Mouse (Mus musculus) limb, embryonic 11.5 days (tissue): ENCODE measurements around the gene Polr3c. TPM values are rescaled to one million over a fixed set of nuclear protein-coding genes. Genes with fewer than 3 reads are reported as not detected.
"Not testable (repeated sequence)": the region's sequence is repeated elsewhere in the genome, so short reads cannot be mapped to it uniquely, and the experiment has no call there.

Experiments used
- ATAC-seq: fragments of 200-750 bp; cut with Nextera tagmentation; 2 replicates; pipeline ENCODE4 v1.8.0; 2017; ENCODE audit warnings: low read depth; ENCODE audit not compliant: insufficient number of reproducible peaks, low FRiP score, low TSS enrichment
- DNase-seq: peaks from one replicate; pipeline ENCODE4 v3.0.0-alpha.2; 2015; ENCODE audit warnings: low spot score
- H3K27ac ChIP-seq: fragments of 300-500 bp; sonication (generic); replicated peaks from 2 replicates; pipeline ENCODE4 v1.5.1; 2014; ENCODE audit warnings: low read depth, mild to moderate bottlenecking, low read length
- H3K27me3 ChIP-seq: fragments of 300-500 bp; sonication (generic); 2 replicates; pipeline ENCODE4 v1.6.1; 2014; ENCODE audit warnings: mild to moderate bottlenecking, low read length, mixed read lengths; ENCODE audit not compliant: control insufficient read depth, insufficient read depth
- H3K36me3 ChIP-seq: fragments of 300-500 bp; sonication (generic); 2 replicates; pipeline ENCODE4 v1.6.1; 2014; ENCODE audit warnings: mild to moderate bottlenecking, low read length, moderate library complexity, mixed read lengths; ENCODE audit not compliant: control insufficient read depth, insufficient read depth
- H3K4me1 ChIP-seq: fragments of 300-500 bp; sonication (generic); 2 replicates; pipeline ENCODE4 v1.6.1; 2014; ENCODE audit warnings: low read length, mixed read lengths; ENCODE audit not compliant: control insufficient read depth, insufficient read depth
- H3K4me2 ChIP-seq: fragments of 300-500 bp; sonication (generic); 2 replicates; pipeline ENCODE4 v1.6.1; 2014; ENCODE audit warnings: low read depth, mild to moderate bottlenecking, moderate library complexity; ENCODE audit not compliant: severe bottlenecking
- H3K4me3 ChIP-seq: fragments of 300-500 bp; sonication (generic); 2 replicates; pipeline ENCODE4 v1.5.1; 2014; ENCODE audit warnings: low read depth, low read length
- H3K9ac ChIP-seq: fragments of 300-500 bp; sonication (generic); 2 replicates; pipeline ENCODE4 v1.6.1; 2014; ENCODE audit warnings: mild to moderate bottlenecking, low read length
- H3K9me3 ChIP-seq: fragments of 300-500 bp; sonication (generic); 2 replicates; pipeline ENCODE4 v1.6.1; 2016; ENCODE audit warnings: low read length; ENCODE audit not compliant: control insufficient read depth
- WGBS: fragments of 180-500 bp; shearing (Covaris S2); extraction: QIAGEN DNeasy Blood & Tissue Kit; methylation state at CpG from one replicate; pipeline ENCODE4 v1.1.7; 2014; 5-methylcytosine and 5-hydroxymethylcytosine counted together
- polyA plus RNA-seq: library from polyadenylated mRNA; unstranded; fragments of >200 nt; fragmentation: Nextera tagmentation; extraction: Ambion mirVana; gene quantifications from 2 replicates; pipeline ENCODE4 v1.2.1, GENCODE M21; 2014

Gene Polr3c
- polyA plus RNA-seq, 1 experiment from 2014 or later, result 38.1 TPM

DNA sequence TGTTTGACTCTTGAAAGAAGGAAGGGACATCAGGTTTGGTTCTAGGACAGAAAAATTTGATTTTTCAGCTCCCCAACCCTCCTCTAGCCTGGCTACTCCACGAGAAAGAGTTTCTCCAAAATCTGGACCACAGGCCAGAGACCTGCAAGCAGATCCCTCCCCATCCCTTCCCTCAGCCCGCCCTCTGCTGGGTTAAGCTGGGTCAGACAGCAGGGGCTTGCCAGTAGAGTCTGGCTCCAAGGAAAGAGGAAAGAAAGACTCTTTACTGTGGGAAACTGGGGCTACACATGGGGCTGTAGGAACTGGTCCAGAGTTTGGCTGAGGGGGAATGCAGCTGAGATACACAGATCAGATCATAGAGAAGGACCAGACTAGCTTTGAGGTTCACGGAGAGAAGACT, 34.9 kb downstream of the Polr3c start:
- no peak overlapping the region for H3K27ac ChIP-seq
- no peak for ATAC-seq

GRCm38 (mm10) chr3:96690298-96690697, 37.1 kb downstream of the Polr3c start:
- Histone ChIP-seq H3K9me3 (no peaks in the 10 kb centered on the region), H3K36me3 (no peaks in the 10 kb centered on the region), H3K27me3 (peaks cover 4% of the 10 kb centered on the region), H3K4me3 (no peak overlapping the region), H3K27ac (no peak overlapping the region), H3K4me2 (no peak overlapping the region), H3K9ac (no peak overlapping the region), H3K4me1 (0 out of 2 replicates have a peak, but pooled peaks cover 2% of the 10 kb centered on the region)
- no peak for ATAC-seq
- 47% methylated on average over 3 of the region's 3 CpGs for WGBS
- no peak for DNase-seq

More for the DNA sequence above, 34.9 kb downstream of the Polr3c start:
- no peak overlapping the region for H3K4me2 ChIP-seq
- H3K4me1 ChIP-seq, result 0 out of 2 replicates have a peak, but pooled peaks cover 5% of the 10 kb centered on the region
- H3K27me3 ChIP-seq, result no peaks in the 10 kb centered on the region
- H3K36me3 ChIP-seq, result no peaks in the 10 kb centered on the region
- H3K9ac ChIP-seq, result no peak overlapping the region
- 14% methylated on average over 3 of the region's 3 CpGs for WGBS
- DNase-seq, result peak; percentile 66
- H3K9me3 ChIP-seq, result no peaks in the 10 kb centered on the region
- H3K4me3 ChIP-seq, result no peak overlapping the region

DNA sequence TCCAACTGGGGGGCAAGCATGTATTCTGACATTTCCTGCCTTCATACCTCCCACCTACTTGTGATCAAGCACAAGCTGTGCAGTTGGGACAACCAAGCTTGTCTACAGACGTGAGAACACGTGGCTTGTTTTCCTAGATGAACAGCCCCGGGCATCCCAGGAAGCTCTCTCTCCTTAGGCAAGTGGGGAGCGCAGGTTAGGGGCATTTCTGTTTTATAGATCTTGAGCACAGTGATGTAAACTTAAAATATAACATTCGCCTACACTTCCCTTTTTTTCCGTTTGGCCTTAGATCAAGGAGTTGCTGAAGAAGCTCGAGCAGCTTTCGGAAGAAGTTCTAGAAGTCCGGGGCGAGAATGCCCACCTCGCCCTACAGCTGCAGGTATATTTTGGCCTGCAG, 38.6 kb downstream of the Polr3c start:
- Histone ChIP-seq H3K9me3 (no peaks in the 10 kb centered on the region), H3K27ac (no peak overlapping the region), H3K9ac (no peak overlapping the region), H3K4me2 (no peak overlapping the region), H3K36me3 (no peaks in the 10 kb centered on the region), H3K27me3 (peaks cover 13% of the 10 kb centered on the region), H3K4me3 (no peak overlapping the region), H3K4me1 (0 out of 2 replicates have a peak, but pooled peaks cover 2% of the 10 kb centered on the region)
- ATAC-seq (no peak), DNase-seq (no peak)
- 81% methylated on average over 11 of the region's 11 CpGs for WGBS

DNA sequence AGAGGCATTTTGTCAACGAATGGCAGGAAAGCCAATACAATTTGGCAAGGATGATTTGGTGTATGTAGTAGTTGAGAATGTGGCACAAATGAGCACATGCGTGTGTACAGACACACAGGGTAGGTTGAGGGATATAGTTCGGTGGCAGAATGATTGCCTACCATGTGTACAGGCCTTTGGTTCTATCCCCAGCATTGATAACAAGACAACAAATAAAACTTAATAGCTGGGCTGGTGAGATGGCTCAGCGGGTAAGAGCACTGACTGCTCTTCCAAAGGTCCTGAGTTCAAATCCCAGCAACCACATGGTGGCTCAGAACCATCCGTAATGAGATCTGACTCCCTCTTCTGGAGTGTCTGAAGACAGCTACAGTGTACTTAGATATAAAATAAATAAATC, 41.4 kb downstream of the Polr3c start:
- not testable (repeated sequence) for ATAC-seq, H3K9ac ChIP-seq, H3K4me2 ChIP-seq, DNase-seq, H3K9me3 ChIP-seq, H3K27ac ChIP-seq, H3K36me3 ChIP-seq, H3K4me3 ChIP-seq, H3K4me1 ChIP-seq
- H3K27me3 ChIP-seq, result peaks cover 17% of the 10 kb centered on the region
- WGBS, result 90% methylated on average over 5 of the region's 5 CpGs

GRCm38 (mm10) chr3:96684822-96685156, 42.6 kb downstream of the Polr3c start:
- no peak overlapping the region for H3K27ac ChIP-seq
- peak overlapping the region; percentile 50; the same call in 1 of the 2 replicates for H3K9ac ChIP-seq
- 29% methylated on average over 28 of the region's 28 CpGs for WGBS
- peaks cover 24% of the 10 kb centered on the region for H3K27me3 ChIP-seq
- ATAC-seq, result no peak
- no peaks in the 10 kb centered on the region for H3K9me3 ChIP-seq
- no peaks in the 10 kb centered on the region for H3K36me3 ChIP-seq
- peak overlapping the region; percentile 23 for H3K4me3 ChIP-seq
- peak; percentile 51 for DNase-seq
- H3K4me2 ChIP-seq, result peak overlapping the region; percentile 50
- H3K4me1 ChIP-seq, result no peaks in the 10 kb centered on the region

GRCm38 (mm10) chr3:96684151-96684821, 43.1 kb downstream of the Polr3c start:
- H3K4me1 ChIP-seq, result no peaks in the 10 kb centered on the region
- peak overlapping the region; percentile 50 for H3K4me2 ChIP-seq
- peak overlapping the region; percentile 50; the same call in 1 of the 2 replicates for H3K9ac ChIP-seq
- peaks cover 24% of the 10 kb centered on the region for H3K27me3 ChIP-seq
- 51% methylated on average over 17 of the region's 17 CpGs for WGBS
- H3K27ac ChIP-seq, result no peak overlapping the region
- H3K9me3 ChIP-seq, result no peaks in the 10 kb centered on the region
- DNase-seq, result no peak
- no peak for ATAC-seq
- peak overlapping the region; percentile 23 for H3K4me3 ChIP-seq
- H3K36me3 ChIP-seq, result no peaks in the 10 kb centered on the region

GRCm38 (mm10) chr3:96683496-96683895, 43.9 kb downstream of the Polr3c start:
- peaks cover 24% of the 10 kb centered on the region for H3K27me3 ChIP-seq
- WGBS, result 85% methylated on average over 3 of the region's 3 CpGs

GRCm38 (mm10) chr3:96680269-96680956, 47.0 kb downstream of the Polr3c start:
- Histone ChIP-seq H3K27ac (no peak overlapping the region), H3K9me3 (no peaks in the 10 kb centered on the region), H3K4me3 (no peak overlapping the region), H3K4me2 (no peak overlapping the region), H3K27me3 (peaks cover 21% of the 10 kb centered on the region), H3K9ac (no peak overlapping the region), H3K36me3 (no peaks in the 10 kb centered on the region), H3K4me1 (no peaks in the 10 kb centered on the region)
- no peak for DNase-seq
- no peak for ATAC-seq
- WGBS, result 19% methylated on average over 12 of the region's 12 CpGs

More at GRCm38 (mm10) chr3:96683496-96683895, 43.9 kb downstream of the Polr3c start:
- Histone ChIP-seq H3K4me3 (no peak overlapping the region), H3K36me3 (no peaks in the 10 kb centered on the region), H3K27ac (no peak overlapping the region), H3K9ac (no peak overlapping the region), H3K4me2 (no peak overlapping the region), H3K9me3 (no peaks in the 10 kb centered on the region), H3K4me1 (no peaks in the 10 kb centered on the region)
- no peak for ATAC-seq
- DNase-seq, result no peak
